Mouse (Mus musculus): ENCODE results near the gene Mlxipl. TPM values are rescaled to one million over a fixed set of nuclear protein-coding genes. Genes with fewer than 3 reads are reported as not detected.

Gene Mlxipl
- total and polyA plus RNA-seq, 3 experiments: not detected

DNA sequence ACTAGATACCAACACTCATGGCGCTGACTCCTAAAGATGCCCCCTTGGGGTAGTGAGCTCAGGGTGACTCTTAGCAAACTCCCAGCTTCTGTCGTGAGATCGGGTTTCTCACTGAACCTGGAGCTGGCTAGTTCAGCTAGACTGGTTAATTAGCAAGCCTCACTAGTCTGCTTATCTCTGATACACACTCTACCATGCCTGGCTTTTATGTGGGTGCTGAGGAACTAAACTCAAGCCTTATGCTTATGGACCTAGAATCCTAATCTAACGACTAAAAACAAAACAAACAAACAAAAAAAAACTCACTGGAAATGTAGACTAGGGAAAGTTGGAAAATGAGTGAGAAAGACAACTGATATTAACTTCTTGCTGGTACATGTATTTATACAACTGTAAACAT is 54.8 kb downstream of the Mlxipl start:
- Histone ChIP-seq H3K9ac (ENCODE audit: control insufficient read depth, low read depth, low read length, poor library complexity, severe bottlenecking) (no peak overlapping the region), H3K9me3 (replicated peaks; ENCODE audit: insufficient read depth, low read length) (no peaks in the 10 kb centered on the region), H3K27ac (ENCODE audit: control insufficient read depth, low read depth, low read length) (0 out of 2 replicates have a peak overlapping the region, but pooled peaks have one; percentile 4), H3K4me3 (ENCODE audit: control insufficient read depth in 1 of 2, insufficient read depth in 1 of 2, low read depth in 2 of 2, low read length in 2 of 2) (peak overlapping the region in 1 of 2 experiments; percentile 5; a peak in 2 of 4 replicates), H3K4me1 (ENCODE audit: control insufficient read depth in 1 of 2, insufficient read depth in 2 of 2, low read length in 2 of 2) (peaks cover 3 to 13% of the 10 kb centered on the region in 2 experiments), H3K36me3 (ENCODE audit: control insufficient read depth in 1 of 2, insufficient read depth in 2 of 2, low read length in 2 of 2) (peaks cover 0 to 14% of the 10 kb centered on the region in 2 experiments; a peak in 2 of 4 replicates), H3K79me2 (ENCODE audit: control insufficient read depth, insufficient read depth, low read length, poor library complexity) (no peaks in the 10 kb centered on the region), H3K27me3 (ENCODE audit: control insufficient read depth in 1 of 2, insufficient read depth in 2 of 2, low read length in 2 of 2) (peaks cover 2 to 3% of the 10 kb centered on the region in 2 experiments)
- DNase-seq (ENCODE audit: low read depth, low spot score): peak; percentile 80
- TF ChIP-seq HCFC1 (IDR thresholded peaks at IDR 0.05; ENCODE audit: low read depth, low read length): no peak
- TF ChIP-seq CTCF (IDR thresholded peaks at IDR 0.05 in 2 of 3, conservative IDR thresholded peaks at IDR 0.05 in 1 of 3; ENCODE audit: control insufficient read depth in 1 of 3, insufficient read depth in 1 of 3, low read depth in 2 of 3, low read length in 3 of 3, poor library complexity in 1 of 3, severe bottlenecking in 1 of 3): no peak
- TF ChIP-seq MAX (IDR thresholded peaks at IDR 0.05; ENCODE audit: low read length): peak; percentile 43; the same call in 1 of the 2 replicates
- TF ChIP-seq ZMIZ1 (IDR thresholded peaks at IDR 0.05; ENCODE audit: low read depth, low read length): no peak
- no peak for TF ChIP-seq TBP (IDR thresholded peaks at IDR 0.05; ENCODE audit: low read depth, low read length)
- no peak for TF ChIP-seq JUND (IDR thresholded peaks at IDR 0.05; ENCODE audit: low read depth, low read length)
- no peak for TF ChIP-seq ZC3H11A (IDR thresholded peaks at IDR 0.05; ENCODE audit: low read depth, low read length)
- no peak for TF ChIP-seq ELF1 (IDR thresholded peaks at IDR 0.05; ENCODE audit: low read depth, low read length)
- TF ChIP-seq RAD21 (IDR thresholded peaks at IDR 0.05; ENCODE audit: low read depth, low read length): no peak
- no peak for TF ChIP-seq NELFE (IDR thresholded peaks at IDR 0.05; ENCODE audit: low read depth, low read length)
- peak; percentile 17; the same call in 1 of the 2 replicates for TF ChIP-seq ETS1 (IDR thresholded peaks at IDR 0.05; ENCODE audit: low read depth, low read length)
- peak; percentile 66; the same call in 1 of the 2 replicates for TF ChIP-seq MYC (IDR thresholded peaks at IDR 0.05; ENCODE audit: low read depth, low read length)
- TF ChIP-seq ZKSCAN1 (IDR thresholded peaks at IDR 0.05; ENCODE audit: low read depth, low read length): no peak
- TF ChIP-seq E2F4 (IDR thresholded peaks at IDR 0.05; ENCODE audit: borderline replicate concordance, low read depth, low read length): no peak
- no peak for TF ChIP-seq GABPA (IDR thresholded peaks at IDR 0.05; ENCODE audit: low read depth, low read length)
- TF ChIP-seq MYB (IDR thresholded peaks at IDR 0.05; ENCODE audit: low read depth, low read length): no peak
- no peak for TF ChIP-seq CHD2 (IDR thresholded peaks at IDR 0.05; ENCODE audit: low read length)
- TF ChIP-seq CHD1 (IDR thresholded peaks at IDR 0.05; ENCODE audit: low read depth, low read length): no peak
- peak; percentile 63; the same call in 1 of the 2 replicates for TF ChIP-seq ZNF384 (IDR thresholded peaks at IDR 0.05; ENCODE audit: low read depth, low read length)
- peak; percentile 63; the same call in 1 of the 2 replicates for TF ChIP-seq SIN3A (IDR thresholded peaks at IDR 0.05; ENCODE audit: low read length)
- no peak for TF ChIP-seq UBTF (IDR thresholded peaks at IDR 0.05; ENCODE audit: borderline replicate concordance, insufficient read depth, low read depth, low read length)
- no peak for TF ChIP-seq MAZ (IDR thresholded peaks at IDR 0.05; ENCODE audit: low read depth, low read length)
- TF ChIP-seq TAL1 (IDR thresholded peaks at IDR 0.05; ENCODE audit: low read length): peak; percentile 74
- no peak for TF ChIP-seq USF1 (IDR thresholded peaks at IDR 0.05; ENCODE audit: low read depth, low read length)
- TF ChIP-seq USF2 (IDR thresholded peaks at IDR 0.05; ENCODE audit: borderline replicate concordance in 1 of 2, insufficient read depth in 1 of 2, low read depth in 1 of 2, low read length in 2 of 2): no peak
- peak; percentile 70 for TF ChIP-seq GATA1 (IDR thresholded peaks at IDR 0.05; ENCODE audit: low read depth, low read length)
- no peak for TF ChIP-seq MEF2A (IDR thresholded peaks at IDR 0.05; ENCODE audit: extremely low read depth, insufficient replicate concordance, low read depth, low read length, poor library complexity, severe bottlenecking)
- TF ChIP-seq EP300 (IDR thresholded peaks at IDR 0.05; ENCODE audit: low read depth in 1 of 2, low read length in 2 of 2): peak; percentile 68 to 78
- TF ChIP-seq POLR2A (IDR thresholded peaks at IDR 0.05; ENCODE audit: control insufficient read depth in 1 of 2, insufficient read depth in 1 of 2, low read depth in 1 of 2, low read length in 2 of 2, poor library complexity in 1 of 2): no peak
- TF ChIP-seq POLR2AphosphoS5 (IDR thresholded peaks at IDR 0.05; ENCODE audit: borderline replicate concordance, low read depth, low read length): no peak
- TF ChIP-seq MXI1 (IDR thresholded peaks at IDR 0.05; ENCODE audit: low read depth, low read length): peak; percentile 62; the same call in 1 of the 2 replicates
- TF ChIP-seq POLR2AphosphoS2 (IDR thresholded peaks at IDR 0.05; ENCODE audit: low read length): no peak
- peak; percentile 16; the same call in 1 of the 2 replicates for TF ChIP-seq BHLHE40 (IDR thresholded peaks at IDR 0.05; ENCODE audit: borderline replicate concordance, low read depth, low read length)
- no peak for TF ChIP-seq SMC3 (IDR thresholded peaks at IDR 0.05; ENCODE audit: low read depth, low read length)
- no peak for TF ChIP-seq NRF1 (IDR thresholded peaks at IDR 0.05; ENCODE audit: insufficient read depth, low read depth, low read length, poor library complexity, severe bottlenecking)
- TF ChIP-seq TCF12 (IDR thresholded peaks at IDR 0.05; ENCODE audit: low read depth, low read length): peak; percentile 41; the same call in 1 of the 2 replicates
- TF ChIP-seq KAT2A (conservative IDR thresholded peaks at IDR 0.05; ENCODE audit: low read depth, low read length): no peak
